Mouse (Mus musculus) cerebellum, postnatal 36 days (tissue): ENCODE data around the gene Fkbp8.
A peak's percentile ranks its signal among the peaks of the same experiment; 100 is the strongest.

Source experiments
- DNase-seq, 2 experiments: peaks; one replicate each; pipeline ENCODE4 v3.0.0; 2021 to 2022; ENCODE audit warnings: mixed read lengths in 2 of 2

Gene Fkbp8

GRCm38 (mm10) chr8:70560564-70560963 lies 33.0 kb downstream of the Fkbp8 start:
- no peak for DNase-seq

- DNase-seq: no peak
Measured at GRCm38 (mm10) chr8:70561357-70561756, 33.8 kb downstream of the Fkbp8 start.

- DNase-seq: no peak
Measured at GRCm38 (mm10) chr8:70561809-70562535, 34.4 kb downstream of the Fkbp8 start.

- DNase-seq: no peak
Measured at GRCm38 (mm10) chr8:70562802-70563201, 35.3 kb downstream of the Fkbp8 start.

- DNase-seq: no peak
Measured at GRCm38 (mm10) chr8:70563763-70564387, 36.4 kb downstream of the Fkbp8 start.

- no peak for DNase-seq
Measured at GRCm38 (mm10) chr8:70564696-70565235, 37.2 kb downstream of the Fkbp8 start.

- DNase-seq: no peak
Measured at GRCm38 (mm10) chr8:70565561-70565960, 38.0 kb downstream of the Fkbp8 start.

- DNase-seq: no peak
Measured at GRCm38 (mm10) chr8:70570360-70570759, 42.8 kb downstream of the Fkbp8 start.

- DNase-seq: peak; percentile 59 to 66
Measured at GRCm38 (mm10) chr8:70570990-70571389, 43.5 kb downstream of the Fkbp8 start.

- DNase-seq: no peak
Measured at GRCm38 (mm10) chr8:70574302-70574701, 46.8 kb downstream of the Fkbp8 start.

GRCm38 (mm10) chr8:70574915-70575314 lies 47.4 kb downstream of the Fkbp8 start:
- DNase-seq: peak; percentile 76

GRCm38 (mm10) chr8:70577207-70577606 lies 49.7 kb downstream of the Fkbp8 start:
- DNase-seq: no peak

- DNase-seq: peak; percentile 77 to 80
Measured at GRCm38 (mm10) chr8:70583476-70584387, 56.2 kb downstream of the Fkbp8 start.

GRCm38 (mm10) chr8:70584606-70585257 lies 57.2 kb downstream of the Fkbp8 start:
- DNase-seq: no peak
